Mouse (Mus musculus) megakaryocyte, embryonic 14.5 days (primary cell): ENCODE data around the gene Micu1.

Source experiments
- FLI1 ChIP-seq: IDR thresholded peaks from 2 replicates; pipeline ENCODE4 v1.6.1; 2012; ENCODE audit warnings: low read length, inconsistent platforms, mixed read lengths
- GATA1 ChIP-seq: IDR thresholded peaks from 3 replicates; pipeline ENCODE4 v1.6.1; 2012; ENCODE audit warnings: mixed read lengths, low read length, inconsistent platforms, borderline replicate concordance

DNA sequence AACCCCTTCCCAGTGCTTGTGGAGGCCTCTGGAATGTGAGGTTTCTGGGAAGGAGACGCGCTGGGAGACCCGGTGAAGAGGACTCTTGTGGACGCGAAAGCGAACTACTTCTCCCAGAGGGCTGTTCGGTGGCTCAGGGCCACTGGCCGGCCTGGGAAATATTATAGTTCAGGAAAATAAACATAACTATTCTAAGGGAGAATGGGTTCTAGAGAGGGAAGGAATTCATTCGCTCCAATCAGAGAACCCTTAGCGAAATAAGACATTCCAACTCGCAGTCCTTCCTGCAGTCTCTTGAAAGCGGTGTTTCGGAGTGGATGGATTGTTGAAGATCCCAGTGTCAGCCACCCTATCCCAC is 177.7 kb downstream of the Micu1 start:
- TF ChIP-seq GATA1 (no peak), FLI1 (no peak)
